8 mouse cellular contexts compared by ENCODE assay signal in genomic region chr1:135584587-135585541, GRCm38 (mm10). TPM values are rescaled to one million over a fixed set of nuclear protein-coding genes. Genes with fewer than 3 reads are reported as not detected.
DNase-seq lines count a peak whose midpoint lies in the region; ATAC-seq and TF ChIP-seq lines count a peak whose summit lies in the region.

No protein-coding gene starts in this region.

- peak overlapping the region; percentile 92 for H3K4me2 ChIP-seq in kidney, embryonic 16.5 days (replicated peaks; ENCODE audit: low read depth, low read length)
- H3K4me2 ChIP-seq in liver, embryonic 11.5 days: peak overlapping the region; percentile 77
- H3K4me2 ChIP-seq in midbrain, postnatal 0 days (ENCODE audit: low read depth, low read length, poor library complexity, severe bottlenecking): peak overlapping the region; percentile 92

- 2% methylated on average over 70 of the region's 73 CpGs for WGBS in heart, embryonic 10.5 days
- 2% methylated on average over 72 of the region's 73 CpGs for WGBS in kidney, embryonic 16.5 days
- 8% methylated on average over 70 of the region's 73 CpGs for WGBS in liver, embryonic 11.5 days
- 1% methylated on average over 70 of the region's 73 CpGs for WGBS in midbrain, postnatal 0 days

- H3K9me3 ChIP-seq in heart, embryonic 10.5 days: no peaks in the 10 kb centered on the region
- no peaks in the 10 kb centered on the region for H3K9me3 ChIP-seq in kidney, embryonic 16.5 days (ENCODE audit: low read length)
- H3K9me3 ChIP-seq in liver, embryonic 11.5 days (ENCODE audit: control insufficient read depth, low read length): no peaks in the 10 kb centered on the region
- no peaks in the 10 kb centered on the region for H3K9me3 ChIP-seq in midbrain, postnatal 0 days (ENCODE audit: low read length)

- no peak for ATAC-seq in kidney, embryonic 16.5 days (ENCODE audit: low FRiP score, low TSS enrichment)
- ATAC-seq in liver, embryonic 11.5 days (replicated peaks; ENCODE audit: low FRiP score): no peak
- peak; percentile 64 for ATAC-seq in midbrain, postnatal 0 days (ENCODE audit: low FRiP score)

- 0 out of 2 replicates have a peak, but pooled peaks cover 3% of the 10 kb centered on the region for H3K36me3 ChIP-seq in heart, embryonic 10.5 days
- no peaks in the 10 kb centered on the region for H3K36me3 ChIP-seq in kidney, embryonic 16.5 days (ENCODE audit: insufficient read depth, low read length)
- H3K36me3 ChIP-seq in liver, embryonic 11.5 days (ENCODE audit: control insufficient read depth, insufficient read depth, low read length): no peaks in the 10 kb centered on the region
- H3K36me3 ChIP-seq in midbrain, postnatal 0 days (ENCODE audit: insufficient read depth, low read length): no peaks in the 10 kb centered on the region

- peaks cover 8% of the 10 kb centered on the region; the same call in 1 of the 2 replicates for H3K27me3 ChIP-seq in heart, embryonic 10.5 days (ENCODE audit: insufficient read depth, poor library complexity, severe bottlenecking)
- H3K27me3 ChIP-seq in kidney, embryonic 16.5 days (ENCODE audit: insufficient read depth, low read length): no peaks in the 10 kb centered on the region
- peaks cover 30% of the 10 kb centered on the region for H3K27me3 ChIP-seq in liver, embryonic 11.5 days (replicated peaks; ENCODE audit: control insufficient read depth, insufficient read depth, low read length)
- no peaks in the 10 kb centered on the region for H3K27me3 ChIP-seq in midbrain, postnatal 0 days (ENCODE audit: insufficient read depth, low read length)

- H3K4me3 ChIP-seq in heart, embryonic 10.5 days: peak overlapping the region; percentile 78
- peak overlapping the region; percentile 54 for H3K4me3 ChIP-seq in kidney, embryonic 16.5 days (ENCODE audit: low read length)
- peak overlapping the region; percentile 49 for H3K4me3 ChIP-seq in liver, embryonic 11.5 days (ENCODE audit: low read depth, low read length)
- H3K4me3 ChIP-seq in midbrain, postnatal 0 days (ENCODE audit: low read depth, low read length): peak overlapping the region; percentile 79

- peaks cover 90% of the 10 kb centered on the region for H3K4me1 ChIP-seq in heart, embryonic 10.5 days
- H3K4me1 ChIP-seq in kidney, embryonic 16.5 days (ENCODE audit: insufficient read depth, low read length): peaks cover 37% of the 10 kb centered on the region
- peaks cover 15% of the 10 kb centered on the region for H3K4me1 ChIP-seq in liver, embryonic 11.5 days (replicated peaks; ENCODE audit: control insufficient read depth, insufficient read depth, low read length)
- peaks cover 20% of the 10 kb centered on the region for H3K4me1 ChIP-seq in midbrain, postnatal 0 days (ENCODE audit: insufficient read depth, low read length)

- peak overlapping the region; percentile 84 for H3K27ac ChIP-seq in heart, embryonic 10.5 days
- H3K27ac ChIP-seq in kidney, embryonic 16.5 days (ENCODE audit: low read length): no peak overlapping the region; the same call in 1 of the 2 replicates
- H3K27ac ChIP-seq in liver, embryonic 11.5 days (ENCODE audit: low read depth, low read length): no peak overlapping the region
- H3K27ac ChIP-seq in midbrain, postnatal 0 days (ENCODE audit: low read depth, low read length): peak overlapping the region; percentile 94

- no peak for TF ChIP-seq CTCF in midbrain, postnatal 0 days (IDR thresholded peaks at IDR 0.05)

- DNase-seq in cerebellum, postnatal 25 days: peak; percentile 67 to 68
- no peak for DNase-seq in cerebellum, adult 9-11 months
- DNase-seq in embryo, embryonic 10 days (ENCODE audit: low spot score): peak; percentile 79
- DNase-seq in heart, embryonic 10.5 days (ENCODE audit: low spot score): no peak
- DNase-seq in liver, embryonic 11.5 days (ENCODE audit: low spot score): peak; percentile 47
- DNase-seq in midbrain, postnatal 0 days (ENCODE audit: low spot score): peak; percentile 76
- DNase-seq in thymus, postnatal 25 days: peak; percentile 10

- H3K9ac ChIP-seq in kidney, embryonic 16.5 days (replicated peaks; ENCODE audit: low read length): peak overlapping the region; percentile 54
- 0 out of 2 replicates have a peak overlapping the region, but pooled peaks have one; percentile 17 for H3K9ac ChIP-seq in liver, embryonic 11.5 days (ENCODE audit: low read depth, low read length)
- H3K9ac ChIP-seq in midbrain, postnatal 0 days (replicated peaks; ENCODE audit: low read length, poor library complexity, severe bottlenecking): peak overlapping the region; percentile 88

RNA-seq across cellular contexts. Expression of gene Nav1, which starts 22.2 kb away (rescaled TPM):
- 26.5 and 33.0 TPM in 2 replicates for polyA plus RNA-seq in heart, embryonic 10.5 days (2016; fragmentation: Nextera tagmentation; extraction: Ambion mirVana)
- 12.2 and 16.8 TPM in 2 replicates for polyA plus RNA-seq in kidney, embryonic 16.5 days (2015; fragmentation: Nextera tagmentation; extraction: Ambion mirVana)
- 8.8 and 8.9 TPM in 2 replicates for polyA plus RNA-seq in liver, embryonic 11.5 days (2014; fragmentation: Nextera tagmentation; extraction: Ambion mirVana)
- 99.1 and 109 TPM in 2 replicates for total RNA-seq in midbrain, postnatal 0 days (2014; rRNA removed)
- polyA plus RNA-seq in midbrain, postnatal 0 days (2015; fragmentation: Nextera tagmentation; extraction: Ambion mirVana): 37.3 and 46.5 TPM in 2 replicates

Comparison
In these comparisons a context has a peak if more than half of its experiments do, and no peak if none do; other contexts are left out.
1. DNase-seq: peak in cerebellum, postnatal 25 days (2 of 2), embryo, embryonic 10 days (single experiment), liver, embryonic 11.5 days (single experiment), midbrain, postnatal 0 days (single experiment) and thymus, postnatal 25 days (single experiment); none in cerebellum, adult 9-11 months (single experiment) and heart, embryonic 10.5 days (single experiment).
2. H3K27ac ChIP-seq: peak in heart, embryonic 10.5 days (single experiment) and midbrain, postnatal 0 days (single experiment); none in kidney, embryonic 16.5 days (single experiment) and liver, embryonic 11.5 days (single experiment).
3. H3K9ac ChIP-seq: peak in every context shown above with its lines; median percentile 88 in midbrain, postnatal 0 days; 54 in kidney, embryonic 16.5 days; 17 in liver, embryonic 11.5 days.
4. Peak in every context shown above with its lines, with median percentiles within 50 percentile points of each other: H3K4me3 ChIP-seq and H3K4me2 ChIP-seq.